Mouse (Mus musculus): ENCODE results near the gene Lrmp. TPM values are rescaled to one million over a fixed set of nuclear protein-coding genes. Genes with fewer than 3 reads are reported as not detected.
"Not testable (repeated sequence)": the region's sequence is repeated elsewhere in the genome, so short reads cannot be mapped to it uniquely, and the experiment has no call there.

Gene Lrmp
- polyA plus RNA-seq, 1 experiment from 2014 or later = 0.39 TPM

GRCm38 (mm10) chr6:145084343-145085117 is 30.9 kb upstream of the Lrmp start:
- no peak overlapping the region for H3K4me2 ChIP-seq
- WGBS = 95% methylated on average over 8 of the region's 8 CpGs
- H3K9me3 ChIP-seq (replicated peaks) = no peaks in the 10 kb centered on the region
- H3K4me3 ChIP-seq = no peak overlapping the region
- no peaks in the 10 kb centered on the region for H3K4me1 ChIP-seq
- H3K36me3 ChIP-seq (ENCODE audit: poor library complexity, severe bottlenecking) = no peaks in the 10 kb centered on the region
- no peaks in the 10 kb centered on the region for H3K27me3 ChIP-seq
- ATAC-seq = no peak
- H3K27ac ChIP-seq = no peak overlapping the region
- H3K9ac ChIP-seq = no peak overlapping the region

GRCm38 (mm10) chr6:145088451-145089113 is 26.9 kb upstream of the Lrmp start:
- Histone ChIP-seq H3K4me1 (no peaks in the 10 kb centered on the region), H3K27ac (no peak overlapping the region), H3K4me3 (no peak overlapping the region), H3K9ac (no peak overlapping the region), H3K36me3 (ENCODE audit: poor library complexity, severe bottlenecking) (no peaks in the 10 kb centered on the region), H3K9me3 (replicated peaks) (no peaks in the 10 kb centered on the region), H3K4me2 (no peak overlapping the region), H3K27me3 (no peaks in the 10 kb centered on the region)
- no peak for ATAC-seq
- 48% methylated on average over 4 of the region's 4 CpGs for WGBS

- Histone ChIP-seq H3K4me3 (no peak overlapping the region), H3K36me3 (ENCODE audit: poor library complexity, severe bottlenecking) (no peaks in the 10 kb centered on the region), H3K9ac (no peak overlapping the region), H3K27ac (no peak overlapping the region), H3K27me3 (no peaks in the 10 kb centered on the region), H3K9me3 (replicated peaks) (no peaks in the 10 kb centered on the region), H3K4me2 (no peak overlapping the region), H3K4me1 (no peaks in the 10 kb centered on the region)
- WGBS = 84% methylated on average over 4 of the region's 4 CpGs
- ATAC-seq = no peak
These were observed 26.1 kb upstream of the Lrmp start for GRCm38 (mm10) chr6:145089373-145089772.

- 79% methylated on average over 6 of the region's 6 CpGs for WGBS
- no peaks in the 10 kb centered on the region for H3K9me3 ChIP-seq (replicated peaks)
- no peak overlapping the region for H3K4me3 ChIP-seq
- no peaks in the 10 kb centered on the region for H3K27me3 ChIP-seq
- ATAC-seq = no peak
- H3K4me2 ChIP-seq = no peak overlapping the region
- no peak overlapping the region for H3K9ac ChIP-seq
- no peak overlapping the region for H3K27ac ChIP-seq
- H3K36me3 ChIP-seq (ENCODE audit: poor library complexity, severe bottlenecking) = no peaks in the 10 kb centered on the region
- no peaks in the 10 kb centered on the region for H3K4me1 ChIP-seq
These were observed 25.1 kb upstream of the Lrmp start for GRCm38 (mm10) chr6:145090201-145090863.

GRCm38 (mm10) chr6:145090928-145091327 is 24.5 kb upstream of the Lrmp start:
- Histone ChIP-seq H3K27me3 (no peaks in the 10 kb centered on the region), H3K4me1 (no peaks in the 10 kb centered on the region), H3K4me2 (no peak overlapping the region), H3K4me3 (no peak overlapping the region), H3K9ac (no peak overlapping the region), H3K36me3 (ENCODE audit: poor library complexity, severe bottlenecking) (no peaks in the 10 kb centered on the region), H3K9me3 (replicated peaks) (no peaks in the 10 kb centered on the region), H3K27ac (no peak overlapping the region)
- 82% methylated on average over 5 of the region's 5 CpGs for WGBS
- ATAC-seq = no peak

- ATAC-seq = no peak
- no peak overlapping the region for H3K9ac ChIP-seq
- H3K4me3 ChIP-seq = no peak overlapping the region
- no peaks in the 10 kb centered on the region for H3K36me3 ChIP-seq (ENCODE audit: poor library complexity, severe bottlenecking)
- 87% methylated on average over 6 of the region's 7 CpGs for WGBS
- no peak overlapping the region for H3K4me2 ChIP-seq
- H3K27me3 ChIP-seq = no peaks in the 10 kb centered on the region
- H3K4me1 ChIP-seq = no peaks in the 10 kb centered on the region
- no peaks in the 10 kb centered on the region for H3K9me3 ChIP-seq (replicated peaks)
- H3K27ac ChIP-seq = no peak overlapping the region
These were observed 23.5 kb upstream of the Lrmp start for GRCm38 (mm10) chr6:145091998-145092397.

- not testable (repeated sequence) for H3K27ac ChIP-seq; H3K9me3 ChIP-seq (replicated peaks); H3K4me2 ChIP-seq; ATAC-seq; H3K36me3 ChIP-seq (ENCODE audit: poor library complexity, severe bottlenecking); H3K9ac ChIP-seq; H3K4me1 ChIP-seq; H3K27me3 ChIP-seq; H3K4me3 ChIP-seq
- WGBS = 64% methylated on average over 7 of the region's 7 CpGs
These were observed 22.3 kb upstream of the Lrmp start for GRCm38 (mm10) chr6:145093038-145093622.

GRCm38 (mm10) chr6:145094431-145094830 is 21.0 kb upstream of the Lrmp start:
- no peak overlapping the region for H3K4me3 ChIP-seq
- no peaks in the 10 kb centered on the region for H3K36me3 ChIP-seq (ENCODE audit: poor library complexity, severe bottlenecking)
- no peak overlapping the region for H3K9ac ChIP-seq
- H3K4me1 ChIP-seq = no peaks in the 10 kb centered on the region
- H3K27ac ChIP-seq = no peak overlapping the region
- WGBS = 72% methylated on average over 4 of the region's 4 CpGs
- no peak overlapping the region for H3K4me2 ChIP-seq
- H3K9me3 ChIP-seq (replicated peaks) = no peaks in the 10 kb centered on the region
- H3K27me3 ChIP-seq = no peaks in the 10 kb centered on the region
- no peak for ATAC-seq

GRCm38 (mm10) chr6:145100923-145101322 is 14.5 kb upstream of the Lrmp start:
- Histone ChIP-seq H3K9me3 (replicated peaks) (no peaks in the 10 kb centered on the region), H3K27me3 (no peaks in the 10 kb centered on the region), H3K4me3 (no peak overlapping the region), H3K36me3 (ENCODE audit: poor library complexity, severe bottlenecking) (no peaks in the 10 kb centered on the region), H3K27ac (no peak overlapping the region), H3K4me2 (no peak overlapping the region), H3K9ac (no peak overlapping the region), H3K4me1 (no peaks in the 10 kb centered on the region)
- WGBS = 79% methylated on average over 9 of the region's 9 CpGs
- ATAC-seq = no peak

GRCm38 (mm10) chr6:145104241-145104939 is 11.1 kb upstream of the Lrmp start:
- no peaks in the 10 kb centered on the region for H3K27me3 ChIP-seq
- no peak overlapping the region for H3K4me2 ChIP-seq
- H3K27ac ChIP-seq = no peak overlapping the region
- no peak overlapping the region for H3K9ac ChIP-seq
- H3K9me3 ChIP-seq (replicated peaks) = no peaks in the 10 kb centered on the region
- no peak overlapping the region for H3K4me3 ChIP-seq
- H3K4me1 ChIP-seq = no peaks in the 10 kb centered on the region
- WGBS = 87% methylated on average over 10 of the region's 10 CpGs
- no peak for ATAC-seq
- no peaks in the 10 kb centered on the region for H3K36me3 ChIP-seq (ENCODE audit: poor library complexity, severe bottlenecking)

GRCm38 (mm10) chr6:145105439-145105838 is 10.0 kb upstream of the Lrmp start:
- no peaks in the 10 kb centered on the region for H3K27me3 ChIP-seq
- H3K27ac ChIP-seq = no peak overlapping the region
- H3K9me3 ChIP-seq (replicated peaks) = no peaks in the 10 kb centered on the region
- no peaks in the 10 kb centered on the region for H3K36me3 ChIP-seq (ENCODE audit: poor library complexity, severe bottlenecking)
- no peak overlapping the region for H3K4me2 ChIP-seq
- H3K9ac ChIP-seq = no peak overlapping the region
- no peaks in the 10 kb centered on the region for H3K4me1 ChIP-seq
- no peak for ATAC-seq
- H3K4me3 ChIP-seq = no peak overlapping the region
- 95% methylated on average over 10 of the region's 10 CpGs for WGBS

Measured in forebrain, embryonic 13.5 days (tissue).